Mouse (Mus musculus): ENCODE results near the gene Bhlha9.

DNA sequence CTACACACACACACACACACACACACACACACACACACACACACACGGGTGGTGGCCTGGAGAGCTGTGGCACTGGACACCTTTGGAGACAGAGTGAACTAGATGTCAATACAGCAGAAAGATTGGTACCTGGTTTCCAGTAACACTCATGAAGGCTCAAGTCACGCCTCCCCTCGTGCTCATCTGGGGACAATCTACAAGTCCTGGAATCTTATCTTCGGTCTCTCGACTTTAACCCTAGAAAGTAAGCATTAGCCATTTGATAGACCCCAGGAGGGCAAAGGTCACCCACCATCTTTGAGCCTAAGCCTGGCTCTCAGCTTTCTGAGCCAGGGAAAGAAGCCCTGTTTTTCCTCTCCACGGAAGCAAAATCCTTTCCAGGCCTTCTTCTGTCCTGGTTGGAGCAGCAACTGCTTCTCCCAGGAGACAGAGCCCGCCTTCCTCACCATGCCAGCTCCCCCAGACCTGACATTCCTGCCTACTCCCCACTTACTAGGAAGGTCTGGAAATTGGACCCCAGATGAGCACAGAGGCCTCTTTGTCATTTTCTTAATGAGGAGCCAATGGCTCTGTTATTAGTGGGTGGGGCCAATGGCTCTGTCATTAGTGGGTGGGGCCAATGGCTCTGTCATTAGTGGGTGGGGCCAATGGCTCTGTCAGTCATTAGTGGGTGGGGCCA is 10.3 kb upstream of the Bhlha9 start:
- TF ChIP-seq CTCF (IDR thresholded peaks at IDR 0.05; ENCODE audit: borderline replicate concordance, insufficient read depth, low read depth, low read length) (no peak), POLR2A (IDR thresholded peaks at IDR 0.05; ENCODE audit: borderline replicate concordance, insufficient read depth, low read length) (no peak)
